Mouse (Mus musculus): ENCODE measurements around the gene Nthl1. TPM values are rescaled to one million over a fixed set of nuclear protein-coding genes. Genes with fewer than 3 reads are reported as not detected.

Nthl1 gene
- polyA plus RNA-seq, 1 experiment from 2014 or later, result 10.0 TPM

- H3K27me3 ChIP-seq, result peaks cover 11% of the 10 kb centered on the region
- 59% methylated on average over 7 of the region's 7 CpGs for WGBS
- 0 out of 2 replicates have a peak, but pooled peaks cover 2% of the 10 kb centered on the region for H3K36me3 ChIP-seq
- no peak overlapping the region for H3K4me2 ChIP-seq (replicated peaks)
- no peak overlapping the region for H3K4me3 ChIP-seq (replicated peaks)
- H3K9ac ChIP-seq (replicated peaks), result no peak overlapping the region; the same call in 1 of the 2 replicates
- H3K4me1 ChIP-seq (replicated peaks), result no peaks in the 10 kb centered on the region
- no peaks in the 10 kb centered on the region for H3K9me3 ChIP-seq
- no peak overlapping the region for H3K27ac ChIP-seq
- ATAC-seq, result no peak
These were observed 11.7 kb downstream of the Nthl1 start for GRCm38 (mm10) chr17:24644030-24644715.

DNA sequence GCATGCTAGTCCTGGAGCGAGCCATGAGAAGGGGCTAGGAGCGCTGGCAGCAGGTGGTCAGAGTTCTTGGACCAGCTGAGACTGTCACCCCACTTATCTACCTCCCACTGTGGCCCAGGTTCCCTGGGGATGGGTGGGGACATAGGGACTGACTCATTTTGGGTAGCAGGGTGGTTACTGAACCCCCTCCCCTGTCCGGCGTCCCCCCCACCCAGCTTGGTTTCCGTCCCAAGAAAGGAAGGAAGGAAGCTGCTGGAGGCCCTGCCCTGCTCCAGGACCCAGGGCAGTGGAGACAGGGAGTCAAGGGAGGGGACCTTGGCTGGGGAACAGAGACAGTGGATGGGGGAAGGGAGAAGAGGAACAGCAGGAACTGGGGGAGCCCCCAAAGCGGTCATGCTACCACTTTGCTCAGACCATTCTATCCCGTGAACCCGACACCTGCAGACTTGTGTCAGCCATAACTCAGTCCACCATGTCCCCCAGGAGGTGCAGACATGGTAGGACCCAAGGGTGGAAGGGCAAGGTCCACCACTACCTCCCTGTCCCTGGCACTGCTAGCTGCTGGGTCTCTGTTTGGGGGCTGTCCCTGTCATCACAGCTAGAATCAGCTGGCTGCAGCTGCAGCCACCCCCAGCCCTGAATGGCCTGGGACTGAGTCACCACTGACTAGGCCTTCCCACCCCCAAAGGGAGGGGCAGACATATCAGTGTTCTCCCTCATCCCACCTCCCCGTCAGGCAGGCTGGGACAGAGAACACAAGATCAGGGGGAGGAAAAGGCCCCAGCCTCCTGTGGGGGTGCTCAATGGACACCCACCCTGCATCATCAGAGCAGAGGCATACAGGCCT is 12.6 kb downstream of the Nthl1 start:
- Histone ChIP-seq H3K9me3 (no peaks in the 10 kb centered on the region), H3K4me3 (replicated peaks) (no peak overlapping the region), H3K27me3 (peaks cover 19% of the 10 kb centered on the region), H3K4me1 (replicated peaks) (peaks cover 9% of the 10 kb centered on the region), H3K27ac (no peak overlapping the region), H3K9ac (replicated peaks) (no peak overlapping the region; the same call in 1 of the 2 replicates), H3K4me2 (replicated peaks) (no peak overlapping the region), H3K36me3 (0 out of 2 replicates have a peak, but pooled peaks cover 2% of the 10 kb centered on the region)
- 87% methylated on average over 9 of the region's 9 CpGs for WGBS
- no peak for ATAC-seq

DNA sequence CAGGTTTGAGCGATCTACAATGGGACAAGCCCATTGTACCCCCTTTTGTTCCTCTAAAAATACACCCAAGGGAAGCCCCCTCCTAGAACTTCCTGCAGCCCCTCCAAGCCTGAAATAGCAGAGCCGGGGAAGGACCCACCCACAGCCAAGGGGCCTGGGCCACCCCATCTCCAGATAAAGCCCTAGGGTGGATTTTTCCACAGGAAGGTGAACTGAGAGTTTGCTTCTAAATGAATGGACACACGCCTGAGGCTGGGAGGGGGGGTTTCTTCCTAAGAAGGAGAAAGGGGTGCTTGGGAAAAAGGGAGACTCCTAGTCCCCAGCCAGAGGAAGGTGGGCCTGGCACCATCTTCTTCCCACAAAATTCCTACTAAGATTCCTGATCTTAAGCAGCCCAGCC is 13.4 kb downstream of the Nthl1 start:
- no peak for ATAC-seq
- no peak overlapping the region for H3K4me3 ChIP-seq (replicated peaks)
- H3K36me3 ChIP-seq, result no peaks in the 10 kb centered on the region
- H3K27ac ChIP-seq, result no peak overlapping the region
- H3K4me1 ChIP-seq (replicated peaks), result peaks cover 13% of the 10 kb centered on the region
- H3K9me3 ChIP-seq, result no peaks in the 10 kb centered on the region
- WGBS, result 87% methylated on average over 3 of the region's 3 CpGs
- H3K4me2 ChIP-seq (replicated peaks), result no peak overlapping the region
- H3K27me3 ChIP-seq, result peaks cover 27% of the 10 kb centered on the region
- no peak overlapping the region for H3K9ac ChIP-seq (replicated peaks)

GRCm38 (mm10) chr17:24646381-24646780 is 13.9 kb downstream of the Nthl1 start:
- WGBS, result 91% methylated on average over 4 of the region's 4 CpGs
- Histone ChIP-seq H3K4me3 (replicated peaks) (no peak overlapping the region), H3K9me3 (no peaks in the 10 kb centered on the region), H3K9ac (replicated peaks) (no peak overlapping the region), H3K27me3 (peaks cover 32% of the 10 kb centered on the region), H3K4me1 (replicated peaks) (peaks cover 13% of the 10 kb centered on the region), H3K4me2 (replicated peaks) (no peak overlapping the region), H3K27ac (no peak overlapping the region), H3K36me3 (no peaks in the 10 kb centered on the region)
- ATAC-seq, result no peak

DNA sequence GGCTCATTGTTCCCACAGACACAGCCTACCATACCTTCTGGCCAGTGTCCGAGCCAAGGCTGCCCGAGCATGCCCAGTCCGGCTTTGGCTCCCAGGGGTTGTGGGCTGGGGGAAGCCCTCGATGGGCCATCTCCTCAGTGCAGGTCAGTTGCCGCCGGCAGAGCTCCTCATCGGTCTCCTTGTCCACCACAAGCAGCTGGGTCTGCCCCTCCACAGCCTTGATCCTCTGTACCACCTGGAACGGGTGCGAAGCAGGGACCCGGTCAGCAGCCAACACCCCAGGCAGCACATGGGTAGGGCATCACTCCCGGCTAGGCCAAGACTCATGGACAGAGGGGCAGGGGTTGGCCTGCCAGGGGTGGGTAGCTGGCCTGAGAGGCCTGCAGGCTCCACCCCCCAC is 15.0 kb downstream of the Nthl1 start:
- Histone ChIP-seq H3K27me3 (peaks cover 34% of the 10 kb centered on the region), H3K4me2 (replicated peaks) (no peak overlapping the region), H3K9ac (replicated peaks) (no peak overlapping the region; the same call in 1 of the 2 replicates), H3K4me3 (replicated peaks) (no peak overlapping the region), H3K4me1 (replicated peaks) (peaks cover 13% of the 10 kb centered on the region), H3K27ac (no peak overlapping the region), H3K9me3 (no peaks in the 10 kb centered on the region), H3K36me3 (no peaks in the 10 kb centered on the region)
- ATAC-seq, result no peak
- WGBS, result 76% methylated on average over 11 of the region's 11 CpGs

GRCm38 (mm10) chr17:24648731-24649377 is 16.4 kb downstream of the Nthl1 start:
- Histone ChIP-seq H3K9ac (replicated peaks) (peak overlapping the region; percentile 25; the same call in 1 of the 2 replicates), H3K4me2 (replicated peaks) (peak overlapping the region; percentile 94), H3K9me3 (no peaks in the 10 kb centered on the region), H3K36me3 (no peaks in the 10 kb centered on the region), H3K27me3 (peaks cover 37% of the 10 kb centered on the region), H3K4me3 (replicated peaks) (peak overlapping the region; percentile 63), H3K27ac (no peak overlapping the region), H3K4me1 (replicated peaks) (peaks cover 13% of the 10 kb centered on the region)
- WGBS, result 71% methylated on average over 10 of the region's 10 CpGs
- ATAC-seq, result no peak

DNA sequence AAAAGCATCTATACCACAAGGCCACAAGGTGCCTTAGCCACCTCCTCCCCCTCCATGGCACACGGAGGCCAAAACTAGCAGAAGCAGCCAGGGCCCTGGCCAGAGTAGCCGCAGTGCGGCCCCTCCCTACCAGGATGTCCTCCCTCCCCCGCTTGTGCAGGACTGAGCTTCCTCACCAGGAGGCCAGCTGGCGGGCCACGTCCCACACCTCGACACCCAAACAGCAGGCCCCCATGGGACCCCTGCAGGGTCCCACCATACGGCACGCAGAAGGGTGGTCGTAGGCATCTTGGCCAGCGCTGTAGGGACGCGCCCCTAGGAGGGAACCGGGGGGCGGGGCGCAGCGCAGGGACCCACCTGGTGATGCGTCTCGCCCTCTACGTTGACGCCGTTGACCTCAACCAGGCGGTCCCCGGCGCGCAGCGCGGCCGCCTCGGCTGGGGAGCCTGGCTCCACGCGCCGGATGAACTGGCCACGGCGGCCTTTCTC is 17.1 kb downstream of the Nthl1 start:
- Histone ChIP-seq H3K27ac (peak overlapping the region; percentile 37; the same call in 1 of the 2 replicates), H3K9me3 (no peaks in the 10 kb centered on the region), H3K9ac (replicated peaks) (peak overlapping the region; percentile 88), H3K4me3 (replicated peaks) (peak overlapping the region; percentile 63), H3K36me3 (no peaks in the 10 kb centered on the region), H3K4me1 (replicated peaks) (peaks cover 13% of the 10 kb centered on the region), H3K27me3 (peaks cover 40% of the 10 kb centered on the region), H3K4me2 (replicated peaks) (peak overlapping the region; percentile 94)
- ATAC-seq, result peak; percentile 43; the same call in 1 of the 2 replicates
- WGBS, result under 1% methylated on average over 35 of the region's 35 CpGs

DNA sequence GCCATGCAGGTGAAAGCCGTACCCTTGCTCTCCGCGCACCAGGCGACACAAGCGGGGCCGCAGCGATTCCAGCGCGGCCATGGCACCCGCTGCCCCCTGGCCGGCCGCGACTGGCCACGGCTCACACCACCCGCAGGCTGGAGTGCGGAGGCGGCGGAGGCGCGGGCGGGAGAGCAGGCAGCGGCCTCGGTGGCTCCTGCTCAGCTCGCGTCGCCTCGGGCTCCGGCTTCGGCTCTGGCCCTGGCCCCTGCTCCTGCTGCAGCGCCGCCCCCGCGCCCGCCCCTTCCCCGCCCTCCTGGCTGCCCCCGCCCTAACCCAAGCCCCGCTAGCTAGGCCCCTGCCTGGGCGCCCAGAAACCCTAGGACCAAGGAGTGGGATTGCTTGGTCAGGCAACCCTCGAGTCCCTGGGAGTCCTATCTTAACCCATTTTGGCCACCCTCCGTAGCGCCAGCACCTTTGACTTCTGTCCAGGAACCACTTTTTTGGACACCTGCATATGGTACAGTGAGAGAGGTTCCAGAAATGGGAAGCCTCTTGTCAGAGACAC is 17.7 kb downstream of the Nthl1 start, which contains the start of gene Slc9a3r2:
TSS of gene Slc9a3r2 (minus strand) at position 258 of the 547 bp plus-strand sequence.
- Histone ChIP-seq H3K9ac (replicated peaks) (peak within 1 kb of the TSS; percentile 88), H3K27me3 (peaks cover 41% of the 10 kb centered on the region), H3K36me3 (no peaks in the 10 kb centered on the region), H3K4me1 (replicated peaks) (peaks cover 13% of the 10 kb centered on the region), H3K9me3 (no peaks in the 10 kb centered on the region), H3K4me3 (replicated peaks) (peak within 1 kb of the TSS; percentile 63), H3K4me2 (replicated peaks) (peak within 1 kb of the TSS; percentile 94), H3K27ac (peak within 1 kb of the TSS; percentile 37; the same call in 1 of the 2 replicates)
- 1% methylated on average over 40 of the region's 41 CpGs for WGBS
- ATAC-seq, result peak; percentile 70; the same call in 1 of the 2 replicates

- Histone ChIP-seq H3K9me3 (no peaks in the 10 kb centered on the region), H3K9ac (replicated peaks) (0 out of 2 replicates have a peak overlapping the region, but pooled peaks have one; percentile 88), H3K27me3 (peaks cover 41% of the 10 kb centered on the region), H3K4me1 (replicated peaks) (peaks cover 13% of the 10 kb centered on the region), H3K4me3 (replicated peaks) (peak overlapping the region; percentile 63; the same call in 1 of the 2 replicates), H3K4me2 (replicated peaks) (peak overlapping the region; percentile 94), H3K36me3 (no peaks in the 10 kb centered on the region), H3K27ac (no peak overlapping the region)
- WGBS, result 74% methylated on average over 4 of the region's 4 CpGs
- no peak for ATAC-seq
These were observed 18.3 kb downstream of the Nthl1 start for GRCm38 (mm10) chr17:24650766-24651165.

- Histone ChIP-seq H3K4me1 (replicated peaks) (peaks cover 13% of the 10 kb centered on the region), H3K9me3 (no peaks in the 10 kb centered on the region), H3K4me3 (replicated peaks) (no peak overlapping the region), H3K36me3 (no peaks in the 10 kb centered on the region), H3K27ac (no peak overlapping the region), H3K27me3 (peaks cover 50% of the 10 kb centered on the region), H3K9ac (replicated peaks) (no peak overlapping the region), H3K4me2 (replicated peaks) (no peak overlapping the region)
- 75% methylated on average over 3 of the region's 3 CpGs for WGBS
- no peak for ATAC-seq
These were observed 19.4 kb downstream of the Nthl1 start for GRCm38 (mm10) chr17:24651835-24652234.

DNA sequence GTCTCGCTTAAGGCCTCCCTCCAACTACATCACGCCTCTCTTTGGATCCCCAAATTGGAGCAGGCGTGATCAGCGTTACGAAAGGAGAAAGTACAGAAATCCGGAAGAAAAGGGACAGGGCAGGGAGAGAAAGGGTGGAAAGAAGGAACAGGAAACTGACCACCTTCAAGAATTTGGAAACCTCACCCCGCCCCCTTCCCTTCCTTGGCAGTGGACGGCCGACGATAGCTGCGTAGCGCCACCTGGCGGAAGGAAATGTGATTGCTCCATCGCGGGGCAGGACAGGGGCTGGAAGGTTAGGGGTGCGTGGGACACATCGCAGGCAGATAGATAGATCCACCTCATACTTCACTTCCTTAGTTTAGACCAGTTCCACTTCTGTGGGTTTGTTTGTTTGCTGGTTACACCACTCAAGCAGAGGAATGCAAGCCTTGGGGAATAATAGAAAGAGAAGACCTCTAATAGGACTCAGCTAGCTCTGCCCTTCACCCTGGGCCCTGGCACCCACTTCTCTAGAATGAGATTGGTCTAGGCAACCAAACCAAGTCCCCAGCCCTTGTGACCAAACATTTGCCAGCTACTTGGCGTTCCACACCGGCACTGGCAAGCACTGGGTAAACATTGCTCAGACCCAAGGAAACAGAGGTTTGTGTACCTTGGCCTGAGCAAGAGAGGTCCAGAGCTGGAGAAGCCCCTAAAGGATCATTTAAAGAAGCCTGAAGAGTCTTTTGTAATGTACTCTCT is 21.7 kb downstream of the Nthl1 start:
- Histone ChIP-seq H3K9me3 (no peaks in the 10 kb centered on the region), H3K4me1 (replicated peaks) (peaks cover 27% of the 10 kb centered on the region), H3K9ac (replicated peaks) (no peak overlapping the region), H3K4me2 (replicated peaks) (peak overlapping the region; percentile 44), H3K4me3 (replicated peaks) (peak overlapping the region; percentile 11; the same call in 1 of the 2 replicates), H3K27me3 (peaks cover 63% of the 10 kb centered on the region), H3K27ac (no peak overlapping the region), H3K36me3 (no peaks in the 10 kb centered on the region)
- ATAC-seq, result peak; percentile 37
- 7% methylated on average over 15 of the region's 19 CpGs for WGBS
